Mouse (Mus musculus) A20 (cell line): ENCODE results near the gene Memo1.
"Not testable (repeated sequence)": the region's sequence is repeated elsewhere in the genome, so short reads cannot be mapped to it uniquely, and the experiment has no call there.

Experiments used
- DNase-seq: peaks from one replicate; pipeline ENCODE4 v3.0.0-alpha.2; 2011; ENCODE audit warnings: low read depth, low spot score

Memo1 gene

GRCm38 (mm10) chr17:74295026-74295970 is at the start of gene Memo1:
TSS of gene Memo1 (minus strand) at chr17:74295521.
- DNase-seq: peak; percentile 91

DNA sequence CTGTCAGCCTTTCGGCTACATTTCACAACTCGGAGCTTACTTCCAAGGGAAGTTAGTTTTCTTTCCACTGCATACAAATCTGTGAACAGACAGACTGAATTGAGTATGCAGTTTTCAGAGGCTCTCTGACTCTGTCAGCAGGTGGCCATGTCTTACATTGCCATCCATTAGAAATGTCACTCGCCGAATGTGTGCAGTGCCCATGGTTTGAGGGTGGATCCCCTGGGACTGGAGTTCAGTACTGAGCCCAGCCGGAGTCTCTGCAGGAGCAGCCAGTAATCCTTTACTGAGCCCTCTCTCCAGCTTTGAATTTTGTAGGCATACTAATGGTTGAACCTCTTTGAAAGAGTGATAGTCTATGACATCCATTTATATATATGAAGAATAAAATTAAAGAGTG is 45.8 kb upstream of the Memo1 start:
- DNase-seq: no peak

- DNase-seq: peak; percentile 87
Observed at GRCm38 (mm10) chr17:74338937-74339804, 43.9 kb upstream of the Memo1 start, which contains the start of gene Spast. TSS of gene Spast (plus strand) at chr17:74338987.

DNA sequence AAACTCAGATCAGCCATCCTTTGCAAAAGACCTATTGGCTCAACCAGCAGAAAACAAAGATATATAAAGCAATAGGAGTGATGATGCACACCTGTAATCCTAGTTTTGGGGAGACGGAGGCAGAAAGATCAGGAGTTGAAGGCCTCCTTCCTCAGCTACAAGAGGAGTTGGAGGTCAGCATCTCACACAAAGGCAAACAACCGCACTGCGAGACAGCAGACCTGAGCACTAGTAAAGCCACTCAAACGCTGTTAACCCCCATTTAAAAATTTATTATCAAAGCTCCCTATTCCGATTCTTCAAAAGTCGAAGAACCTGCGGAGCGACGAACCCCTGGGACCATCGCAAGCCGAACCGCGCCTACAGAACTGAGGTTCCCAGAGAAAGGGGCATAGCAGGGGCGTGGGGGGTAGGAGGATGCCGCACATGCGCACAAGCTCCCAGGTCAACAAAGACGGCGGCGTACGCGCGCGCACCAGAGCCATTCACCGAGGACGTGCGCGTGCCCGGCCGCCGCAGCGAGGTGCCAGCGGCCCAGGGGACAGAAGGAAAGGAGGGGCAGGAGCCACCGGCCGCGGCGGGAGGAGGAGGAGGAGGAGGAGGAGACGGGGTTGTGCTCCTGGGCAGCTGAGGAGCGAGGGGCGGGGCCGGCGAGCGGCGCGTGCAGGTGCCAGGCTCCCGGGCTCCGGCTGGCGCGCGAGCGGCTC is 43.1 kb upstream of the Memo1 start:
- DNase-seq: peak; percentile 96

GRCm38 (mm10) chr17:74331049-74331676 is 35.8 kb upstream of the Memo1 start:
- DNase-seq: no peak

GRCm38 (mm10) chr17:74328146-74328545 is 32.8 kb upstream of the Memo1 start:
- DNase-seq: peak; percentile 76

DNA sequence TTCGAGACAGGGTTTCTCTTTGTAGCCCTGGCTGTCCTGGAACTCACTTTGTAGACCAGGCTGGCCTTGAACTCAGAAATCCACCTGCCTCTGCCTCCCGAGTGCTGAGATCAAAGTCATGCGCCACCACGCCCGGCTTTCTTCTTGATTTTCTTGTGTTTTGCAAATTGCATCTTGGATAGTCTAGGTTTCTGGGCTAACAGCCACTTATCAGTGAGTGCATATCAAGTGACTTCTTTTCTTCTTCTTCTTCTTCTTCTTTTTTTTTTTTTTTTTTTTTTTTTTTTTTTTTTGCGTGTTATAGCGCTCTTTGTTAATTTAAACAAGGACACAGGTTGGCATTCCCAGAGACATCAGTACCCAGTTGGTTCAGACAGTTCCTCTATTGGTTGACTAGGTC is 31.9 kb upstream of the Memo1 start:
- not testable (repeated sequence) for DNase-seq

DNA sequence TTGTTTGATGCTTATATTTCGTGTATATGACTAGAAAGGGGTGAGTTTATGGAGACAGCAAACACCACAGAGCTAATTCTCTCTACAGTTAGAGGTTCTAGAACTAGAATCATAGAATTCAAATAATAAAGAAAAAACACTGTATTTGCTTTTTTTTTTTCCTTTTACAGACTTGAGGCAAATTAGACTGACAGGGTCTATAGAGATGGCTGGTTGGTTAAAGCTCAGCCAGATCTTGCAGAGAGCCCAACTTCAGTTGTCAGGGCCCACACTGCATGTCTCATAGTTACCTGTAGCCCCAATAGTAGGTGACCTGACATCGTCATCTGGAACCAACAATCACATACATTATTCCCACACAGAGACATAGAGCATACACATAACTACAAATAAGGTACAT is 28.5 kb upstream of the Memo1 start, which contains the start of gene Dpy30:
Gene Dpy30 (minus strand): TSS at position 101 of the 400 bp plus-strand sequence.
- no peak for DNase-seq

- DNase-seq: no peak
Observed at GRCm38 (mm10) chr17:74322400-74323054, 27.2 kb upstream of the Memo1 start.

GRCm38 (mm10) chr17:74318721-74319120 is 23.4 kb upstream of the Memo1 start:
- no peak for DNase-seq

GRCm38 (mm10) chr17:74316309-74316863 is 21.1 kb upstream of the Memo1 start:
- DNase-seq: peak; percentile 95

DNA sequence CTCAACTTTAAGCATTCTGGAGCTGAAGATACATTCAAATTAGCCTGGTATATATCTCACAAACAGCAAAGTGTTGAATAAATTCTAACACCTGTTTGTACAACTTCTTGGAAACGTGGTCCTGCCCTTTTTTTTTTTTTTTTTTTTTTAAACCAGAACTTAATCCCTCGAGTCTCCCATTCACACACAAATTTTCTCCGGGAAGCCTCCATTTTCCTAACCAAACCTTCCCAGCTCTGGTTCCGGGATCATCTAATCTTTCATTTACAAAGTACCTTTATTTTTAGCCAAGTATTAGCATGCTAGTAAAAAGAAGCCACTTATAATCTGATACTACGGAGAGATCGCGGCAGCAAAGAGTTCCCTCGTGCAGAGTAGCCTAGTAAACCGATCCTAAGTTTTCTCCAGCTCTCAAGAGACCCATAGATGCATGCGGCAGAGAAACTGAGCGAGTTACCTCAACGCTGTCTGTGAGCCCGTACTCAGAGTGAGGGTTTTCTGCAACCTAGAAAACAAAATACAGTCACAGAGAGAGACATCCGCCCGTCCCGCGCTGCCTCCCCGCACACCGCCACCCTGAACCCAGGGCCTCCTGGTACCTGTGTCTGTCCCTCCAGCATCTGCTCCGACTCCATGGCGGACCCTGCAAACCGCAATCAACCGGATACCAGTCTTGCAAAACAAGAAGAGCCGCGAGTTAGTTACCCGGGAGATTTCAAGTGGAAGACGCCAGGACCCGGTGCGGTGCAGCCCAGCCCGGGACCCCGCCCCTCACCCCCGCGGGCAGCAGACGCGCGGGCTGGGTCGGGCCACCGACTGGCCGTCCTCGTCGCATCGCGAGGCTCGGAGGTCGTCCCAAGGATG is 20.4 kb upstream of the Memo1 start:
- DNase-seq: no peak

GRCm38 (mm10) chr17:74306021-74306420 is 10.7 kb upstream of the Memo1 start:
- DNase-seq: no peak

DNA sequence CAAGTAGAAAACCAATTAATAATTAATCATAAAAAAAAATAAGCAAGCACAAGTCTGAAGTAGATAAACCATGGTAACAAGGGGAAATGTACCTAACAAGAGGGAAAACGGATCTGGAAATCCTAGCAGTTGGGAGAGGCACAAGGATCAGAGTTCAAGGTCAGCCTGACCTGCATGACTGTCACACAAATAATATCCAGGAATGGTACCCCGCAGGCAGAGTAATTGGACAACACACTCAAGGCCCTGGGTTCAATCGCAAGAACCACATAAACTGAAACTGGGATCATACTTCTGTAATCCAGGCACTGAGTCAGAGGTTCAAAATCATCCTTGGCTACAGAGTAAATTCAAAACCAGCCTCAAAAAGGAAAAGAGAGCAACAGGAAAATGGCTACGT is 10.3 kb upstream of the Memo1 start:
- no peak for DNase-seq

- DNase-seq: no peak
Observed at GRCm38 (mm10) chr17:74304060-74304459, 8.7 kb upstream of the Memo1 start.

DNA sequence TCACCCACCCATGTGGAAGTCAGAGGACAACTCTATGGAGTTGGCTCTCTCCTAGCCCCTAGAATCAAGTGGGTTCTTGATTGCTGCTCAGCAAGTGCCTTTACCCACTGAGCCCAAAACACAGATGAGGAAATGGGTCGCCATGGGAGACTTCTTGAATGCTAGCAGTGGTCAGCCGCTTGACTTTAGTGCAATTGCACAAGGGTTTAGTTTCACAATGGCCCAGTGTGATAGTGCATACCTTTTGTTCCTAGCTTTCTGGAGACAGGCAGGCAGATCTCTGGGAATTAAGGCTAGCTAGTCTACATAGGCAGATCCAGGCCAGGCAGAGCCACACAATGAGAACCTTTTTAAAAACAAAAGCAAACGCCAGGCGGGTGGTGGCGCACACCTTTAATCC is 4.8 kb upstream of the Memo1 start:
- DNase-seq: no peak

DNA sequence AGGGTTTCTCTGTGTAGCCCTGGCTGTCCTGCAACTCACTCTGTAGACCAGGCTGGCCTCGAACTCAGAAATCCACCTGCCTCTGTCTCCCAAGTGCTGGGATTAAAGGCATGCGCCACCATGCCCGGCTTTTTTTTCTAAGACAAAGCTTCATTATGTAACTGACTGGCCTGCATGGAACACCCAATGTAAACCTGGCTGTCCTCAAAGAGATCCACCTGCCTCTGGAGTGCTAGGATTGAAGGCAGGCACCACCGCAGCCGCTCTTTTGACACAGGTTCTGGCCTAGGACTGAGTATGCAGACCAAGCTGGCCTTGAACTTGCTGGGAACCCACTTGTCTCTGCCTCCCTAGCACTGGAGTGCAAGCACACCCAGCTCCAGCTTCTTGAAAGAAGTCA is 1.7 kb upstream of the Memo1 start:
- DNase-seq: not testable (repeated sequence)

- DNase-seq: peak; percentile 80
Observed at GRCm38 (mm10) chr17:74296076-74296823, 929 bp upstream of the Memo1 start.
